Mouse (Mus musculus) lung, postnatal 4 days (tissue): ENCODE data around the gene Scgb2b21.
"Not testable (repeated sequence)": the region's sequence is repeated elsewhere in the genome, so short reads cannot be mapped to it uniquely, and the experiment has no call there.

ENCODE experiments used
- DNase-seq, 2 experiments: peaks; one replicate each; pipeline ENCODE4 v3.0.0; 2021

Gene Scgb2b21

GRCm38 (mm10) chr7:33520358-33520757 lies at the start of gene Scgb2b21:
TSS of gene Scgb2b21 (minus strand) at chr7:33520458.
- DNase-seq = no peak

- not testable (repeated sequence) for DNase-seq
Observed at GRCm38 (mm10) chr7:33543420-33543819, 23.2 kb upstream of the Scgb2b21 start.
